12 mouse cellular contexts compared by ENCODE assay signal in genomic region chr6:131293916-131294315, GRCm38 (mm10). TPM values are rescaled to one million over a fixed set of nuclear protein-coding genes. Genes with fewer than 3 reads are reported as not detected.
DNase-seq lines count a peak whose midpoint lies in the region; ATAC-seq and TF ChIP-seq lines count a peak whose summit lies in the region.
"Had no signal": no experiment of that assay in that cellular context is flagged by ENCODE, and none has a peak within 500 bp of the region (broad histone marks: within the 10 kb centered on the region; RNA-seq: fewer than 3 reads in every experiment).

No protein-coding gene starts in this region.

- peak overlapping the region; percentile 71 for H3K4me2 ChIP-seq in heart, embryonic 14.5 days (ENCODE audit: low read length)
- no peak overlapping the region; the same call in 1 of the 2 replicates for H3K4me2 ChIP-seq in midbrain, embryonic 16.5 days (ENCODE audit: low read length)

- no peaks in the 10 kb centered on the region for H3K9me3 ChIP-seq in heart, embryonic 14.5 days (ENCODE audit: control insufficient read depth, low read length)
- no peaks in the 10 kb centered on the region for H3K9me3 ChIP-seq in MEL (replicated peaks; ENCODE audit: insufficient read depth, low read length)
- no peaks in the 10 kb centered on the region for H3K9me3 ChIP-seq in midbrain, embryonic 16.5 days (replicated peaks; ENCODE audit: control insufficient read depth, low read length, poor library complexity, severe bottlenecking)
- H3K9me3 ChIP-seq: limb, embryonic 15.5 days had no signal

- no peak for DNase-seq in heart, adult 18-20 months
- peak; percentile 63 for DNase-seq in MEL (ENCODE audit: low read depth, low spot score)
- no peak for DNase-seq in kidney, postnatal 14 days
- no peak for DNase-seq in frontal cortex, adult 2 months (ENCODE audit: extremely low spot score in 1 of 2, low spot score in 1 of 2)
- no peak for DNase-seq in urinary bladder, postnatal 4 days (ENCODE audit: low spot score in 2 of 2)

- ATAC-seq in heart, embryonic 14.5 days (ENCODE audit: insufficient number of reproducible peaks, insufficient read depth, low FRiP score, low read depth), result no peak
- ATAC-seq in inflammation-experienced regulatory T-cells, adult 6 months, result peak; percentile 41
- ATAC-seq in midbrain, embryonic 16.5 days, result 0 out of 2 replicates have a peak, but pooled peaks have one; percentile 9

- peaks cover 0 to 6% of the 10 kb centered on the region in 2 experiments; a peak in 2 of 4 replicates for H3K4me1 ChIP-seq in heart, embryonic 14.5 days (ENCODE audit: control insufficient read depth in 2 of 2, insufficient read depth in 2 of 2, low read length in 2 of 2)
- peaks cover 0 to 2% of the 10 kb centered on the region in 2 experiments; a peak in 3 of 4 replicates for H3K4me1 ChIP-seq in MEL (ENCODE audit: control insufficient read depth in 1 of 2, insufficient read depth in 2 of 2, low read length in 2 of 2)
- H3K4me1 ChIP-seq in midbrain, embryonic 16.5 days (ENCODE audit: control insufficient read depth, insufficient read depth, low read length), result peaks cover 12% of the 10 kb centered on the region

- no peak overlapping the region for H3K4me3 ChIP-seq in heart, embryonic 14.5 days (ENCODE audit: control insufficient read depth in 1 of 2, insufficient read depth in 1 of 2, low read depth in 1 of 2, low read length in 2 of 2)
- peak overlapping the region in 1 of 2 experiments; percentile 73; a peak in 2 of 4 replicates for H3K4me3 ChIP-seq in MEL (ENCODE audit: control insufficient read depth in 1 of 2, insufficient read depth in 1 of 2, low read depth in 2 of 2, low read length in 2 of 2)
- H3K4me3 ChIP-seq in midbrain, embryonic 16.5 days (ENCODE audit: low read depth, low read length), result no peak overlapping the region; the same call in 1 of the 2 replicates

- TF ChIP-seq RAD21 in MEL (IDR thresholded peaks at IDR 0.05; ENCODE audit: low read depth, low read length), result no peak

- WGBS in heart, embryonic 14.5 days, result 85% methylated on average over 5 of the region's 5 CpGs
- 96% methylated on average over 5 of the region's 5 CpGs for WGBS in midbrain, embryonic 16.5 days

- H3K9ac ChIP-seq in heart, embryonic 14.5 days (ENCODE audit: low read length), result no peak overlapping the region
- peak overlapping the region; percentile 82 for H3K9ac ChIP-seq in MEL (ENCODE audit: control insufficient read depth, low read depth, low read length, poor library complexity, severe bottlenecking)
- no peak overlapping the region for H3K9ac ChIP-seq in midbrain, embryonic 16.5 days (ENCODE audit: low read depth, low read length)

- no peak for TF ChIP-seq EP300 in MEL (IDR thresholded peaks at IDR 0.05; ENCODE audit: low read depth in 1 of 2, low read length in 2 of 2)

- TF ChIP-seq CTCF in MEL (IDR thresholded peaks at IDR 0.05 in 2 of 3, conservative IDR thresholded peaks at IDR 0.05 in 1 of 3; ENCODE audit: control insufficient read depth in 1 of 3, insufficient read depth in 1 of 3, low read depth in 2 of 3, low read length in 3 of 3, poor library complexity in 1 of 3, severe bottlenecking in 1 of 3), result no peak

- H3K36me3 ChIP-seq in heart, embryonic 14.5 days (ENCODE audit: control insufficient read depth, insufficient read depth, low read length), result 0 out of 2 replicates have a peak, but pooled peaks cover 4% of the 10 kb centered on the region
- H3K36me3 ChIP-seq in MEL (ENCODE audit: control insufficient read depth in 1 of 2, insufficient read depth in 2 of 2, low read length in 2 of 2), result peaks cover 0 to 22% of the 10 kb centered on the region in 2 experiments; a peak in 2 of 4 replicates
- H3K36me3 ChIP-seq in midbrain, embryonic 16.5 days (ENCODE audit: control insufficient read depth, insufficient read depth, low read length), result no peaks in the 10 kb centered on the region
- H3K36me3 ChIP-seq: limb, embryonic 15.5 days had no signal

- TF ChIP-seq POLR2A in MEL (IDR thresholded peaks at IDR 0.05; ENCODE audit: control insufficient read depth in 1 of 2, insufficient read depth in 1 of 2, low read depth in 1 of 2, low read length in 2 of 2, poor library complexity in 1 of 2), result no peak

- H3K27ac ChIP-seq in heart, embryonic 14.5 days (replicated peaks in 1 of 2; ENCODE audit: control insufficient read depth in 1 of 2, insufficient read depth in 1 of 2, low read depth in 2 of 2, low read length in 2 of 2), result no peak overlapping the region
- no peak overlapping the region; the same call in 1 of the 2 replicates for H3K27ac ChIP-seq in MEL (ENCODE audit: control insufficient read depth, low read depth, low read length)
- no peak overlapping the region for H3K27ac ChIP-seq in midbrain, embryonic 16.5 days (ENCODE audit: low read length)

- peaks cover 14% of the 10 kb centered on the region for H3K79me2 ChIP-seq in MEL (ENCODE audit: control insufficient read depth, insufficient read depth, low read length, poor library complexity)

- peaks cover 3% of the 10 kb centered on the region; the same call in 1 of the 2 replicates for H3K27me3 ChIP-seq in heart, embryonic 14.5 days (ENCODE audit: control insufficient read depth, insufficient read depth, low read length)
- no peaks in the 10 kb centered on the region for H3K27me3 ChIP-seq in MEL (ENCODE audit: control insufficient read depth in 1 of 2, insufficient read depth in 2 of 2, low read length in 2 of 2)
- H3K27me3 ChIP-seq in midbrain, embryonic 16.5 days (ENCODE audit: control insufficient read depth, insufficient read depth, low read depth, low read length), result no peaks in the 10 kb centered on the region
- H3K27me3 ChIP-seq: limb, embryonic 15.5 days had no signal

TF ChIP-seq in MEL, 35 proteins besides CTCF, POLR2A, EP300 and RAD21:
- peak; percentile 50; the same call in 1 of the 2 replicates for TF ChIP-seq MXI1 (IDR thresholded peaks at IDR 0.05; ENCODE audit: low read depth, low read length)
- TF ChIP-seq SIN3A (IDR thresholded peaks at IDR 0.05; ENCODE audit: low read length), result peak; percentile 56; the same call in 1 of the 2 replicates
- peak; percentile 58; the same call in 1 of the 2 replicates for TF ChIP-seq ELF1 (IDR thresholded peaks at IDR 0.05; ENCODE audit: low read depth, low read length)
- no peak for TF ChIP-seq ETS1 (IDR thresholded peaks at IDR 0.05; ENCODE audit: low read depth, low read length)
- TF ChIP-seq MYC (IDR thresholded peaks at IDR 0.05; ENCODE audit: low read depth, low read length), result 0 out of 2 replicates have a peak, but pooled peaks have one; percentile 35

RNA-seq across cellular contexts. Expression of gene Magohb, which starts 0.9 kb away (rescaled TPM):
- polyA plus RNA-seq in heart, embryonic 14.5 days (2014; fragmentation: Nextera tagmentation; extraction: Ambion mirVana), result 41.7 and 44.8 TPM in 2 replicates
- total RNA-seq in heart, adult 18-20 months (2021), result 1 to 10 TPM; 7.7 to 8.9 TPM
- 34.4 and 38.2 TPM in 2 replicates for total RNA-seq in MEL (2012; rRNA removed)
- polyA plus RNA-seq in MEL (2012; ENCODE audit: insufficient read depth in 1 of 2, insufficient read length in 2 of 2, low read depth in 1 of 2, low replicate concordance in 2 of 2, missing spikeins in 1 of 2), result 10 to 100 TPM in 1 of 2 experiments, not detected in 1; 31.4 TPM
- polyA plus RNA-seq in inflammation-experienced regulatory T-cells, adult 6 months (2017; shearing (Covaris generic)), result 10 to 100 TPM; 20.4 to 34.3 (median 24.5) TPM
- polyA plus RNA-seq in midbrain, embryonic 16.5 days (2015; fragmentation: Nextera tagmentation; extraction: Ambion mirVana), result 34.7 and 41.1 TPM in 2 replicates
- polyA plus RNA-seq in frontal cortex, adult 2 months (2012; rRNA removed), result 12.9 and 13.5 TPM in 2 replicates
- polyA plus RNA-seq: adrenal gland, adult 2 months had no signal

RNA-seq across cellular contexts. Expression of gene Klra2, which starts 46.8 kb away (rescaled TPM):
- 0.18 TPM in 1 of 2 replicates, not detected in the other for polyA plus RNA-seq in heart, embryonic 14.5 days (2014; fragmentation: Nextera tagmentation; extraction: Ambion mirVana)
- under 1 TPM in 1 of 2 experiments, not detected in 1; 0.62 TPM for total RNA-seq in heart, adult 18-20 months (2021)
- total RNA-seq in MEL (2012; rRNA removed), result not detected in 2 replicates
- not detected for polyA plus RNA-seq in MEL (2012; ENCODE audit: insufficient read depth in 1 of 2, insufficient read length in 2 of 2, low read depth in 1 of 2, low replicate concordance in 2 of 2, missing spikeins in 1 of 2)
- polyA plus RNA-seq in inflammation-experienced regulatory T-cells, adult 6 months (2017; shearing (Covaris generic)), result 1 to 10 TPM in 1 of 3 experiments, not detected in 2; 1.1 TPM
- 0.10 TPM in 1 of 2 replicates, not detected in the other for polyA plus RNA-seq in midbrain, embryonic 16.5 days (2015; fragmentation: Nextera tagmentation; extraction: Ambion mirVana)
- polyA plus RNA-seq in frontal cortex, adult 2 months (2012; rRNA removed), result 0.18 and 0.23 TPM in 2 replicates
- polyA plus RNA-seq: neural tube, embryonic 11.5 days; testis, adult 2 months had no signal

RNA-seq across cellular contexts. Expression of gene Styk1, which starts 59.5 kb away (rescaled TPM):
- 0.12 and 0.39 TPM in 2 replicates for polyA plus RNA-seq in heart, embryonic 14.5 days (2014; fragmentation: Nextera tagmentation; extraction: Ambion mirVana)
- under 1 TPM; 0.30 to 0.41 TPM for total RNA-seq in heart, adult 18-20 months (2021)
- total RNA-seq in MEL (2012; rRNA removed), result 0.12 and 0.20 TPM in 2 replicates
- polyA plus RNA-seq in MEL (2012; ENCODE audit: insufficient read depth in 1 of 2, insufficient read length in 2 of 2, low read depth in 1 of 2, low replicate concordance in 2 of 2, missing spikeins in 1 of 2), result under 1 TPM in 1 of 2 experiments, not detected in 1; 0.11 TPM
- not detected for polyA plus RNA-seq in inflammation-experienced regulatory T-cells, adult 6 months (2017; shearing (Covaris generic))
- polyA plus RNA-seq in midbrain, embryonic 16.5 days (2015; fragmentation: Nextera tagmentation; extraction: Ambion mirVana), result 5.6 and 6.1 TPM in 2 replicates
- polyA plus RNA-seq in frontal cortex, adult 2 months (2012; rRNA removed), result 0.44 TPM in 2 replicates
- polyA plus RNA-seq: adrenal gland, adult 2 months had no signal
